Mouse (Mus musculus): ENCODE measurements around the gene Pip4k2c. TPM values are rescaled to one million over a fixed set of nuclear protein-coding genes. Genes with fewer than 3 reads are reported as not detected.
"Not testable (repeated sequence)": the region's sequence is repeated elsewhere in the genome, so short reads cannot be mapped to it uniquely, and the experiment has no call there.

Pip4k2c gene
- total RNA-seq, 2 experiments from 2014 or later, result 7.6 to 7.9 TPM

DNA sequence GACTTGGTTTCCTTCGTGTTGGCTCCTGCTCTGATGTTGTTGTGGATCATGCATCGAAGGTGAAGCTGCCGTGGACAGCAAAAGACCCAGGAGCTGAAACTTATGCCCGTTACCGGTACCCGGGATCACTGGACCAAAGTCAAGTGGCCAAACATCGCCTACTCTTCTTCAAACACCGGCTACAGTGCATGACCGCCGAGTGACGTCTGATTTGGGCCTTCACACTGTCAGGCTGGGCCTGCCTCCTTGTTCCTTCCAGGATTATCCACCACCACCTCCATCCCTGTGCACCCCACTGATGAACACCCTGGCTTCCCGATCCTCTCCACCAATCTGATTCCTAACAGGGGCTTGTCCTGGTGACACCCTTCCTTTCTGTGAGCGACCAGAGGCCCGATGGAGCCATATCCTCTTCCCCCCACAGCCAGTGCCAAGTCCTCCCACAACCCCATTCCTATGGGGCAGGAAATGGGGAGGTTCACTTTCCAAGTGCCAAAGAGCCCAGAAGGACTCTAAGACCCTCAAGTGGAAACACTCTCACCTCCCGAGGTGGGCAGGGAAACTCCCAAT lies 39.7 kb downstream of the Pip4k2c start:
- TF ChIP-seq CTCF (IDR thresholded peaks at IDR 0.05), result no peak
- no peak overlapping the region for H3K27ac ChIP-seq
- intact Hi-C loops (cut with DNase I), result loop anchor here (10.0 kb wide), 1 partner anchor 163 kb away; no protein-coding TSS in a partner anchor
- H3K4me3 ChIP-seq, result no peak overlapping the region
- DNase-seq, result no peak

- DNase-seq, result peak; percentile 75
- peak; percentile 78 for TF ChIP-seq CTCF (IDR thresholded peaks at IDR 0.05)
- intact Hi-C loops (cut with DNase I), result loop anchor here (10.0 kb wide), 1 partner anchor 164 kb away; no protein-coding TSS in a partner anchor
- no peak overlapping the region for H3K27ac ChIP-seq
- peak overlapping the region; percentile 70 for H3K4me3 ChIP-seq
Observed at GRCm38 (mm10) chr10:127170837-127171272, 40.5 kb downstream of the Pip4k2c start.

GRCm38 (mm10) chr10:127170002-127170401 lies 41.4 kb downstream of the Pip4k2c start:
- peak overlapping the region; percentile 70; the same call in 1 of the 2 replicates for H3K4me3 ChIP-seq
- no peak for DNase-seq
- H3K27ac ChIP-seq, result no peak overlapping the region
- peak; percentile 27; the same call in 1 of the 2 replicates for TF ChIP-seq CTCF (IDR thresholded peaks at IDR 0.05)
- intact Hi-C loops (cut with DNase I), result loop anchor here (10.0 kb wide), 1 partner anchor 165 kb away; no protein-coding TSS in a partner anchor

DNA sequence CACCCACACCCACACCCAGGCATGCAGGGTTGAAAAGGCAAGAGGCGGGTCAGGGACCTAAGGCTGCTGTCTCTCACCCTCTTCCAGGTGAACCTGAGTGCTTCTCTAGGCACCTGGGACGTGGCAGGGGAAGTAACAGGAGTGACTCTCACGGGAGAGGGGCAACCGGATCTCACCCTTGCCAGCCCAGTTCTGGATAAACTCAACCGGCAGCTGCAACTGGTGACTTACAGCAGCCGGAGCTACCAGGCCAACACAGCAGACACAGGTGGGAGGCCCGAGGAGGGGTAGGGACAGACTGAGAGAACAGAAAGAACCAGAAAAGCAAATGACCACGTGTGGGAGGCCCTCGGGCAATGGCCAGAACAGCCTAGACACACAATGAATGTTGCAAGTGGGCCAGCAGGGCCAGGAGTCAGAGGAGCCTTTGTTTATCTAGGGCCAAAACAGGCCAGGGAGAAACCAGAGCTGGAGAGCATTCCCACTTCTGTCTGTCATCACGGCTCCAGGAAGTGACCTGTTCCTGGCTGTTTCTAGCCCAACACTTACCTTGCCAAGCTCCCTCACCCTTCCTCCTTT lies 43.7 kb downstream of the Pip4k2c start:
- intact Hi-C loops (cut with DNase I), result loop anchor here (5.0 kb wide), 1 partner anchor 45 kb away; the partner anchor contains the start of gene Os9
- Histone ChIP-seq H3K27ac (no peak overlapping the region), H3K4me3 (no peak overlapping the region)
- no peak for TF ChIP-seq CTCF (IDR thresholded peaks at IDR 0.05)
- DNase-seq, result no peak

- H3K27ac ChIP-seq, result no peak overlapping the region
- intact Hi-C loops (cut with DNase I), result loop anchor here (5.0 kb wide), 1 partner anchor 45 kb away; the partner anchor contains the start of gene Os9
- DNase-seq, result no peak
- TF ChIP-seq CTCF (IDR thresholded peaks at IDR 0.05), result no peak
- H3K4me3 ChIP-seq, result peak overlapping the region; percentile 82; the same call in 1 of the 2 replicates
Observed at GRCm38 (mm10) chr10:127166771-127167613, 44.4 kb downstream of the Pip4k2c start.

GRCm38 (mm10) chr10:127166404-127166715 lies 45.0 kb downstream of the Pip4k2c start:
- Histone ChIP-seq H3K4me3 (peak overlapping the region; percentile 82), H3K27ac (peak overlapping the region; percentile 75; the same call in 1 of the 2 replicates)
- no peak for TF ChIP-seq CTCF (IDR thresholded peaks at IDR 0.05)
- DNase-seq, result no peak
- intact Hi-C loops (cut with DNase I), result loop anchor here (5.0 kb wide), 1 partner anchor 44 kb away; the partner anchor contains the start of gene Os9

DNA sequence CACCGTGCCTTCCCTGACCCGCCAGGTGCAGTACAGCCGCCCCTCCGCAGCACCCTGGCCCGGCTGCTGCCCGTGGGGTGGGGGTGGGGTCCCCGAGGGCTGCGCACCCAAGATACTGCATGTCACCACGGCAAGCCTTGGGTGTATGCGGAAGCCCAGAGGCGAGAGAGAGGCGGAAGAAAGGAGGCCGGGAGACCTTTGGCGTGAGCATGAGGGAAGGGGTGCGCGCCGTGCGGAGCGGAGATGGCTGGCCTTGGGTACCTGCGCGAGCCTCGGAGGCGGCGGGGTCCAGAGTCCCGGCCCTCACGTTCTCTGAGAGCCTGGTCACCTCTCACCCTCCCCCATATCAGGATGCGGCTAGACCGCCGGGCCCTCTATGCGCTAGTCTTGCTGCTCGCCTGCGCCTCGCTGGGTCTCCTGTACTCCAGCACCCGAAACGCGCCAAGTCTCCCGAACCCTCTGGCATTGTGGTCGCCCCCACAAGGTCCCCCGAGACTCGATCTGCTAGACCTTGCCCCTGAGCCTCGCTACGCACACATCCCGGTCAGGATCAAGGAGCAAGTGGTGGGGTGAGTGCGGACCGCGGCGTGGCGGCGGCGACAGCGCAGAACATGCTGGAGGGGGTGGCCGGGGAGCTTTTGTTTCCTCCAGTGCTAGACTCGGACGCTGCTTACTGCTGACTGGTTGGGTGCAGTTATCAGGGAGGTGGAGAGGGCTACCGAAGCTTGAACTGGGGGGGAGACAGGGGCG lies 45.6 kb downstream of the Pip4k2c start:
- peak; percentile 33 for DNase-seq
- intact Hi-C loops (cut with DNase I), result loop anchor here (5.0 kb wide), 1 partner anchor 44 kb away; the partner anchor contains the start of gene Os9
- no peak for TF ChIP-seq CTCF (IDR thresholded peaks at IDR 0.05)
- Histone ChIP-seq H3K4me3 (peak overlapping the region; percentile 82), H3K27ac (peak overlapping the region; percentile 75)

DNA sequence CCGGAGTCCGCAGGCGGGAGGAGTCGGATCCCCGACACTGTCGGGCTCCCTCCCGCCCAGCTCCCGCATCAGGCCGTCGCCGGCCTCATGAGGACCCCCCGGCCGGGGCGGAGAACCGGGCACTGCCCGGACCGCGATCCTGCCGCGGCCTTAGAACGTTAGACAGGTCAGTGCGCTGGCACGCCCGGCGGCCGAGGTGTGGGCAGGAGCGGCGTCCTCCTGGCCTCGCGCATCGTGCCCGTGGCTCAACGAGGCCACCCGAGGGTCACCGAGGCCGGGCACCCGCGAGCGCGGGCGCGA lies 46.1 kb downstream of the Pip4k2c start:
- intact Hi-C loops (cut with DNase I), result loop anchor here (5.0 kb wide), 1 partner anchor 43 kb away; the partner anchor contains the start of gene Os9
- H3K27ac ChIP-seq, result peak overlapping the region; percentile 75
- TF ChIP-seq CTCF (IDR thresholded peaks at IDR 0.05), result no peak
- peak overlapping the region; percentile 82 for H3K4me3 ChIP-seq
- DNase-seq, result no peak

- Histone ChIP-seq H3K4me3 (peak within 1 kb of the TSS; percentile 82), H3K27ac (peak within 1 kb of the TSS; percentile 75)
- intact Hi-C loops (cut with DNase I), result loop anchor here (5.0 kb wide), 1 partner anchor 42 kb away; the partner anchor contains the start of gene Os9
- DNase-seq, result peak; percentile 81
- TF ChIP-seq CTCF (IDR thresholded peaks at IDR 0.05), result peak; percentile 92
Observed at GRCm38 (mm10) chr10:127164631-127165353, 46.6 kb downstream of the Pip4k2c start, which contains the start of gene B4galnt1. Gene B4galnt1, plus strand, starts transcription at chr10:127165225.

GRCm38 (mm10) chr10:127164190-127164589 lies 47.2 kb downstream of the Pip4k2c start:
- intact Hi-C loops (cut with DNase I), result no loop called here

GRCm38 (mm10) chr10:127162771-127163261 lies 48.6 kb downstream of the Pip4k2c start:
- H3K4me3 ChIP-seq; DNase-seq; H3K27ac ChIP-seq; intact Hi-C loops (cut with DNase I): not testable (repeated sequence)

More at GRCm38 (mm10) chr10:127164190-127164589, 47.2 kb downstream of the Pip4k2c start:
- no peak for TF ChIP-seq CTCF (IDR thresholded peaks at IDR 0.05)
- no peak overlapping the region for H3K27ac ChIP-seq
- H3K4me3 ChIP-seq, result no peak overlapping the region
- DNase-seq, result no peak
